Mouse (Mus musculus): Measurements from ENCODE around the gene Adgrg4.

The Adgrg4 gene

GRCm38 (mm10) chrX:56869863-56870262 is at the start of gene Adgrg4:
Gene Adgrg4 (plus strand): TSS chrX:56870163.
- DNase-seq (ENCODE audit: low read depth, low spot score), result no peak

GRCm38 (mm10) chrX:56821765-56822603 is 48.0 kb upstream of the Adgrg4 start, which contains the start of gene Map7d3:
Gene Map7d3 (minus strand): TSS chrX:56822326.
- no peak for DNase-seq (ENCODE audit: low read depth, low spot score)

- DNase-seq (ENCODE audit: low read depth, low spot score), result no peak
These were observed 42.5 kb upstream of the Adgrg4 start for GRCm38 (mm10) chrX:56827492-56827891.

- DNase-seq (ENCODE audit: low read depth, low spot score), result no peak
These were observed 34.1 kb upstream of the Adgrg4 start for GRCm38 (mm10) chrX:56835842-56836241.

- DNase-seq (ENCODE audit: low read depth, low spot score), result no peak
These were observed 30.6 kb upstream of the Adgrg4 start for GRCm38 (mm10) chrX:56839369-56839768.

- DNase-seq (ENCODE audit: low read depth, low spot score), result no peak
These were observed 28.7 kb upstream of the Adgrg4 start for GRCm38 (mm10) chrX:56841255-56841654.

GRCm38 (mm10) chrX:57012891-57013290 is 142.9 kb downstream of the Adgrg4 start:
- no peak for DNase-seq (ENCODE audit: low read depth, low spot score)

- DNase-seq (ENCODE audit: low read depth, low spot score), result no peak
These were observed 172.8 kb downstream of the Adgrg4 start, which contains the start of gene Brs3 for GRCm38 (mm10) chrX:57042774-57043173. Gene Brs3 (plus strand): TSS chrX:57043074.

GRCm38 (mm10) chrX:57043869-57044268 is 173.9 kb downstream of the Adgrg4 start:
- no peak for DNase-seq (ENCODE audit: low read depth, low spot score)
